Mouse (Mus musculus): ENCODE measurements at regions not wholly inside any gene's neighbourhood (a gene's known extent, or its start where the extent isn't known, plus 50 kb on each side); places are given as distances from the start of the nearest gene placed in this dataset.

- WGBS = 47% methylated on average over 3 of the region's 3 CpGs
- no peak for TF ChIP-seq EP300 (optimal IDR thresholded peaks at IDR 0.05)
- TF ChIP-seq CTCF (IDR thresholded peaks at IDR 0.05; ENCODE audit: low read depth) = no peak
- H3K4me3 ChIP-seq (ENCODE audit: low read depth, low read length) = no peak overlapping the region
- ATAC-seq (ENCODE audit: low FRiP score, low TSS enrichment) = no peak
- H3K4me2 ChIP-seq (replicated peaks; ENCODE audit: low read depth) = no peak overlapping the region
- H3K9me3 ChIP-seq (ENCODE audit: control insufficient read depth, low read length) = no peaks in the 10 kb centered on the region
- H3K27me3 ChIP-seq (ENCODE audit: control insufficient read depth, insufficient read depth, low read length) = no peaks in the 10 kb centered on the region
- H3K4me1 ChIP-seq (replicated peaks; ENCODE audit: control insufficient read depth, insufficient read depth) = no peaks in the 10 kb centered on the region
- H3K9ac ChIP-seq (ENCODE audit: low read length) = no peak overlapping the region
- no peak overlapping the region for H3K27ac ChIP-seq (replicated peaks)
- no peaks in the 10 kb centered on the region for H3K36me3 ChIP-seq (ENCODE audit: control insufficient read depth, insufficient read depth, low read length)
- DNase-seq (ENCODE audit: low spot score) = no peak
Observed at GRCm38 (mm10) chr1:138771307-138772011, 76.9 kb downstream of the Lhx9 start.

DNA sequence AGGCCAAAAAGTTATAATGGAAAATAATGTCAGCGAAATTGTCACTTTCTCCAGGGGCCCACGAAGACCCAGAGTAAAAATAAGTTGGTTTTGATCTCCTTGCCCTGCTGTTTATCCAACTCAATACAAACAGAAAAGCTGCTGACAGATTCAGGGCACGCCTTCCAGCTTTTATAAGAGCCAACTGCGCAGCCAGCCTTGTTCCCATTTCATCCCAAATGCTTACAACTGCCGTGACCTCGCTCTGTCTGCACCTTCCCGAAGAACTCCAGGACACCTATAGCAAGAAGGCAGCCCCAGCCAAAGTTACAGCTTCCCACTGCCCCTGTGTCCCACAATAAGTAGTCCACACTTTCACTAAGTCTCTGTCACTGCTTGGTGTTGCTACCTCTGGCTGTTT lies 85.5 kb downstream of the Lhx9 start:
- no peaks in the 10 kb centered on the region for H3K27me3 ChIP-seq (ENCODE audit: control insufficient read depth, insufficient read depth, low read length)
- 27% methylated on average over 7 of the region's 7 CpGs for WGBS
- no peak overlapping the region for H3K27ac ChIP-seq (replicated peaks)
- no peaks in the 10 kb centered on the region for H3K4me1 ChIP-seq (replicated peaks; ENCODE audit: control insufficient read depth, insufficient read depth)
- TF ChIP-seq CTCF (IDR thresholded peaks at IDR 0.05; ENCODE audit: low read depth) = no peak
- H3K9me3 ChIP-seq (ENCODE audit: control insufficient read depth, low read length) = no peaks in the 10 kb centered on the region
- no peak for DNase-seq (ENCODE audit: low spot score)
- no peak overlapping the region for H3K4me2 ChIP-seq (replicated peaks; ENCODE audit: low read depth)
- no peak overlapping the region for H3K9ac ChIP-seq (ENCODE audit: low read length)
- H3K4me3 ChIP-seq (ENCODE audit: low read depth, low read length) = no peak overlapping the region
- no peaks in the 10 kb centered on the region for H3K36me3 ChIP-seq (ENCODE audit: control insufficient read depth, insufficient read depth, low read length)
- no peak for ATAC-seq (ENCODE audit: low FRiP score, low TSS enrichment)

DNA sequence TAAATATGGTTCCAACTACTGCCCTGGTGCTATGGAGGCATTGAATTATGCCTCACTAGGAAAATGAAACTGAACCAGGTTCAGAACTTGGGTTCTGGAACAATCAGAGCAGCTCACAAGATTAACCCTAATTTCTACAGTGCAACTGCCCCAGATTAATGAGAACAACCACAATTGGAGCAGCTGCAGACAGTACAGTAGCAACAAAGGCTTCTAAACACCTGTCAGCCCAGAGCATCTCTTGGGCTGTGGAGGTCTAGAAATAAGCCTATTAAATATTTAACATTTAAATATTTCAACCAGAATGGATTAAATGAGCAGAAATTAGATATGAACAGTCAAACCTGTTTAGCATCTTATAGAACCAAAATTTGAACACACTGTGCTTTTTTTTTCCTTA lies 90.6 kb downstream of the Lhx9 start:
- Histone ChIP-seq H3K4me1 (replicated peaks; ENCODE audit: control insufficient read depth, insufficient read depth) (no peaks in the 10 kb centered on the region), H3K9ac (ENCODE audit: low read length) (no peak overlapping the region), H3K27ac (replicated peaks) (no peak overlapping the region), H3K9me3 (ENCODE audit: control insufficient read depth, low read length) (no peaks in the 10 kb centered on the region), H3K27me3 (ENCODE audit: control insufficient read depth, insufficient read depth, low read length) (no peaks in the 10 kb centered on the region), H3K36me3 (ENCODE audit: control insufficient read depth, insufficient read depth, low read length) (no peaks in the 10 kb centered on the region), H3K4me2 (replicated peaks; ENCODE audit: low read depth) (no peak overlapping the region), H3K4me3 (ENCODE audit: low read depth, low read length) (no peak overlapping the region)
- ATAC-seq (ENCODE audit: low FRiP score, low TSS enrichment) (no peak), DNase-seq (ENCODE audit: low spot score) (no peak)
- TF ChIP-seq EP300 (optimal IDR thresholded peaks at IDR 0.05) (no peak), CTCF (IDR thresholded peaks at IDR 0.05; ENCODE audit: low read depth) (no peak)

GRCm38 (mm10) chr1:138733308-138733707 lies 113.4 kb upstream of the Nek7 start:
- Histone ChIP-seq H3K27me3 (ENCODE audit: control insufficient read depth, insufficient read depth, low read length) (no peaks in the 10 kb centered on the region), H3K27ac (replicated peaks) (no peak overlapping the region), H3K36me3 (ENCODE audit: control insufficient read depth, insufficient read depth, low read length) (no peaks in the 10 kb centered on the region), H3K9me3 (ENCODE audit: control insufficient read depth, low read length) (no peaks in the 10 kb centered on the region), H3K4me1 (replicated peaks; ENCODE audit: control insufficient read depth, insufficient read depth) (no peaks in the 10 kb centered on the region), H3K4me3 (ENCODE audit: low read depth, low read length) (no peak overlapping the region), H3K4me2 (replicated peaks; ENCODE audit: low read depth) (no peak overlapping the region), H3K9ac (ENCODE audit: low read length) (no peak overlapping the region)
- 74% methylated on average over 3 of the region's 3 CpGs for WGBS
- DNase-seq (ENCODE audit: low spot score) (no peak), ATAC-seq (ENCODE audit: low FRiP score, low TSS enrichment) (no peak)
- TF ChIP-seq EP300 (optimal IDR thresholded peaks at IDR 0.05) (no peak), CTCF (IDR thresholded peaks at IDR 0.05; ENCODE audit: low read depth) (no peak)

GRCm38 (mm10) chr1:138731008-138731407 lies 111.1 kb upstream of the Nek7 start:
- H3K4me2 ChIP-seq (replicated peaks; ENCODE audit: low read depth) = no peak overlapping the region
- H3K9ac ChIP-seq (ENCODE audit: low read length) = no peak overlapping the region
- ATAC-seq (ENCODE audit: low FRiP score, low TSS enrichment) (peak; percentile 24; the same call in 1 of the 2 replicates), DNase-seq (ENCODE audit: low spot score) (no peak)
- H3K9me3 ChIP-seq (ENCODE audit: control insufficient read depth, low read length) = no peaks in the 10 kb centered on the region
- H3K36me3 ChIP-seq (ENCODE audit: control insufficient read depth, insufficient read depth, low read length) = no peaks in the 10 kb centered on the region
- no peak overlapping the region for H3K4me3 ChIP-seq (ENCODE audit: low read depth, low read length)
- TF ChIP-seq CTCF (IDR thresholded peaks at IDR 0.05; ENCODE audit: low read depth) (no peak), EP300 (optimal IDR thresholded peaks at IDR 0.05) (no peak)
- H3K27ac ChIP-seq (replicated peaks) = no peak overlapping the region
- WGBS = 27% methylated on average over 12 of the region's 12 CpGs
- H3K4me1 ChIP-seq (replicated peaks; ENCODE audit: control insufficient read depth, insufficient read depth) = no peaks in the 10 kb centered on the region
- H3K27me3 ChIP-seq (ENCODE audit: control insufficient read depth, insufficient read depth, low read length) = no peaks in the 10 kb centered on the region

- H3K9me3 ChIP-seq (ENCODE audit: control insufficient read depth, low read length) = no peaks in the 10 kb centered on the region
- no peaks in the 10 kb centered on the region for H3K27me3 ChIP-seq (ENCODE audit: control insufficient read depth, insufficient read depth, low read length)
- H3K9ac ChIP-seq (ENCODE audit: low read length) = no peak overlapping the region
- no peak overlapping the region for H3K27ac ChIP-seq (replicated peaks)
- H3K36me3 ChIP-seq (ENCODE audit: control insufficient read depth, insufficient read depth, low read length) = no peaks in the 10 kb centered on the region
- H3K4me2 ChIP-seq (replicated peaks; ENCODE audit: low read depth) = no peak overlapping the region
- no peaks in the 10 kb centered on the region for H3K4me1 ChIP-seq (replicated peaks; ENCODE audit: control insufficient read depth, insufficient read depth)
- H3K4me3 ChIP-seq (ENCODE audit: low read depth, low read length) = no peak overlapping the region
- DNase-seq (ENCODE audit: low spot score) = no peak
- WGBS = 66% methylated on average over 2 of the region's 2 CpGs
- no peak for TF ChIP-seq EP300 (optimal IDR thresholded peaks at IDR 0.05)
- no peak for TF ChIP-seq CTCF (IDR thresholded peaks at IDR 0.05; ENCODE audit: low read depth)
- no peak for ATAC-seq (ENCODE audit: low FRiP score, low TSS enrichment)
Observed at GRCm38 (mm10) chr1:138729089-138729699, 109.3 kb upstream of the Nek7 start.
